Mouse (Mus musculus) kidney, adult 8-10 months (tissue): ENCODE data around the gene Tbcel.
A peak's percentile ranks its signal among the peaks of the same experiment; 100 is the strongest.

ENCODE experiments used
- DNase-seq, 2 experiments: peaks; one replicate each; pipeline ENCODE4 v3.0.0; 2022

Gene Tbcel

GRCm38 (mm10) chr9:42482944-42483343, 24.7 kb downstream of the Tbcel start:
- no peak for DNase-seq

- DNase-seq = no peak
Observed at GRCm38 (mm10) chr9:42476166-42476565, 31.4 kb downstream of the Tbcel start.

- no peak for DNase-seq
Observed at GRCm38 (mm10) chr9:42474244-42474643, 33.4 kb downstream of the Tbcel start.

GRCm38 (mm10) chr9:42471921-42472747, 35.5 kb downstream of the Tbcel start:
- DNase-seq = peak; percentile 93 to 94

- DNase-seq = peak; percentile 69 to 70
Observed at GRCm38 (mm10) chr9:42471214-42471613, 36.4 kb downstream of the Tbcel start.

- DNase-seq = no peak
Observed at GRCm38 (mm10) chr9:42469323-42469722, 38.3 kb downstream of the Tbcel start.

- DNase-seq = no peak
Observed at GRCm38 (mm10) chr9:42468360-42468759, 39.2 kb downstream of the Tbcel start.

- DNase-seq = no peak
Observed at GRCm38 (mm10) chr9:42467116-42467815, 40.3 kb downstream of the Tbcel start.

GRCm38 (mm10) chr9:42465661-42466091, 41.9 kb downstream of the Tbcel start:
- no peak for DNase-seq

- no peak for DNase-seq
Observed at GRCm38 (mm10) chr9:42464181-42464580, 43.4 kb downstream of the Tbcel start.

- peak; percentile 82 to 88 for DNase-seq
Observed at GRCm38 (mm10) chr9:42463220-42463989, 44.2 kb downstream of the Tbcel start.

- DNase-seq = no peak
Observed at GRCm38 (mm10) chr9:42462585-42463219, 44.9 kb downstream of the Tbcel start.

- no peak for DNase-seq
Observed at GRCm38 (mm10) chr9:42461390-42462108, 46.1 kb downstream of the Tbcel start.

- no peak for DNase-seq
Observed at GRCm38 (mm10) chr9:42460353-42460752, 47.3 kb downstream of the Tbcel start.

GRCm38 (mm10) chr9:42459736-42460135, 47.9 kb downstream of the Tbcel start:
- no peak for DNase-seq

GRCm38 (mm10) chr9:42458741-42459515, 48.7 kb downstream of the Tbcel start:
- peak; percentile 34 to 48 for DNase-seq

- peak; percentile 84 to 93 for DNase-seq
Observed at GRCm38 (mm10) chr9:42457501-42457900, 50.1 kb downstream of the Tbcel start.

GRCm38 (mm10) chr9:42454364-42454763, 53.2 kb downstream of the Tbcel start:
- no peak for DNase-seq

GRCm38 (mm10) chr9:42449043-42449442, 58.6 kb downstream of the Tbcel start:
- DNase-seq = no peak

GRCm38 (mm10) chr9:42442100-42442499, 65.5 kb downstream of the Tbcel start:
- DNase-seq = no peak

GRCm38 (mm10) chr9:42441234-42441633, 66.4 kb downstream of the Tbcel start:
- no peak for DNase-seq
